ENCODE assay signal across 15 mouse cellular contexts in genomic region chrX:96239644-96240043, GRCm38 (mm10). TPM values are rescaled to one million over a fixed set of nuclear protein-coding genes. Genes with fewer than 3 reads are reported as not detected.
DNase-seq lines count a peak whose midpoint lies in the region; ATAC-seq and TF ChIP-seq lines count a peak whose summit lies in the region.
"Had no signal": no experiment of that assay in that cellular context is flagged by ENCODE, and none has a peak within 500 bp of the region (broad histone marks: within the 10 kb centered on the region; RNA-seq: fewer than 3 reads in every experiment).

No protein-coding gene starts in this region.

- intact Hi-C loops in left cerebral cortex, adult 2 months (cut with DNase I): no loop called here

- no peaks in the 10 kb centered on the region for H3K9me3 ChIP-seq in kidney, embryonic 16.5 days (ENCODE audit: low read length)
- no peaks in the 10 kb centered on the region for H3K9me3 ChIP-seq in forebrain, embryonic 12.5 days
- H3K9me3 ChIP-seq: limb, embryonic 10.5 days; midbrain, embryonic 12.5 days; neural tube, embryonic 13.5 days had no signal

- H3K27me3 ChIP-seq in kidney, adult 2 months (replicated peaks; ENCODE audit: control insufficient read depth, insufficient read depth, low read length): no peaks in the 10 kb centered on the region
- H3K27me3 ChIP-seq in kidney, embryonic 16.5 days (ENCODE audit: insufficient read depth, low read length): peaks cover 3% of the 10 kb centered on the region; the same call in 1 of the 2 replicates
- H3K27me3 ChIP-seq in forebrain, embryonic 12.5 days: no peaks in the 10 kb centered on the region
- H3K27me3 ChIP-seq: midbrain, embryonic 12.5 days; neural tube, embryonic 13.5 days had no signal

- no peak overlapping the region for H3K4me2 ChIP-seq in kidney, embryonic 16.5 days (replicated peaks; ENCODE audit: low read depth, low read length)
- no peak overlapping the region for H3K4me2 ChIP-seq in forebrain, embryonic 12.5 days
- H3K4me2 ChIP-seq: midbrain, embryonic 12.5 days; neural tube, embryonic 13.5 days had no signal

- no peak overlapping the region for H3K9ac ChIP-seq in kidney, embryonic 16.5 days (replicated peaks; ENCODE audit: low read length)
- H3K9ac ChIP-seq in forebrain, embryonic 12.5 days: no peak overlapping the region
- H3K9ac ChIP-seq: midbrain, embryonic 12.5 days; neural tube, embryonic 13.5 days had no signal

- peak; percentile 9 for DNase-seq in kidney, adult 2 months
- peak; percentile 7 for DNase-seq in CD4-positive helper T cell, adult 2 months (ENCODE audit: low read depth, low spot score)
- DNase-seq in adrenal gland, adult 8-10 months: no peak
- DNase-seq in left cerebral cortex, adult 2 months (ENCODE audit: extremely low spot score in 1 of 2, low spot score in 2 of 2): no peak
- DNase-seq: right cerebral cortex, adult 18-20 months had no signal

- no peak overlapping the region for H3K4me3 ChIP-seq in kidney, adult 2 months (ENCODE audit: insufficient read depth, low read depth, low read length)
- H3K4me3 ChIP-seq in kidney, embryonic 16.5 days (ENCODE audit: low read length): no peak overlapping the region
- H3K4me3 ChIP-seq in forebrain, embryonic 12.5 days (replicated peaks): no peak overlapping the region
- H3K4me3 ChIP-seq in left cerebral cortex, adult 2 months: no peak overlapping the region
- H3K4me3 ChIP-seq: limb, embryonic 10.5 days; midbrain, embryonic 12.5 days; neural tube, embryonic 13.5 days had no signal

- no peak for ATAC-seq in kidney, embryonic 16.5 days (ENCODE audit: low FRiP score, low TSS enrichment)
- ATAC-seq in granulocyte monocyte progenitor cell, adult 5-6 weeks (replicated peaks; ENCODE audit: poor library complexity, severe bottlenecking): peak; percentile 74
- ATAC-seq in megakaryocyte progenitor cell, adult 5-6 weeks (replicated peaks; ENCODE audit: poor library complexity): peak; percentile 75
- no peak for ATAC-seq in forebrain, embryonic 12.5 days (ENCODE audit: low FRiP score)

- WGBS in kidney, adult 2 months: 73% methylated on average over 2 of the region's 2 CpGs
- 56% methylated on average over 2 of the region's 2 CpGs for WGBS in kidney, embryonic 16.5 days
- WGBS in forebrain, embryonic 12.5 days: 62% methylated on average over 2 of the region's 2 CpGs

- no peak for TF ChIP-seq CTCF in kidney, adult 2 months (conservative IDR thresholded peaks at IDR 0.05; ENCODE audit: insufficient read depth, insufficient read length, low read depth, low read length)
- no peak for TF ChIP-seq CTCF in left cerebral cortex, adult 2 months (IDR thresholded peaks at IDR 0.05)

- H3K4me1 ChIP-seq in kidney, adult 2 months (ENCODE audit: control insufficient read depth, insufficient read depth, low read length): no peaks in the 10 kb centered on the region
- H3K4me1 ChIP-seq in kidney, embryonic 16.5 days (ENCODE audit: insufficient read depth, low read length): no peaks in the 10 kb centered on the region
- no peaks in the 10 kb centered on the region for H3K4me1 ChIP-seq in forebrain, embryonic 12.5 days
- H3K4me1 ChIP-seq: limb, embryonic 10.5 days; midbrain, embryonic 12.5 days; neural tube, embryonic 13.5 days had no signal

- no peak overlapping the region for H3K27ac ChIP-seq in kidney, adult 2 months (ENCODE audit: insufficient read depth, low read depth, low read length)
- no peak overlapping the region for H3K27ac ChIP-seq in kidney, embryonic 16.5 days (ENCODE audit: low read length)
- no peak overlapping the region for H3K27ac ChIP-seq in forebrain, embryonic 12.5 days
- H3K27ac ChIP-seq in left cerebral cortex, adult 2 months: no peak overlapping the region
- H3K27ac ChIP-seq: limb, embryonic 10.5 days; midbrain, embryonic 12.5 days; neural tube, embryonic 13.5 days; stomach, postnatal 0 days had no signal

- no peak for TF ChIP-seq POLR2A in kidney, adult 2 months (IDR thresholded peaks at IDR 0.05; ENCODE audit: low read depth, low read length)

- H3K36me3 ChIP-seq in kidney, adult 2 months (ENCODE audit: control insufficient read depth, insufficient read depth, low read length): no peaks in the 10 kb centered on the region
- H3K36me3 ChIP-seq in kidney, embryonic 16.5 days (ENCODE audit: insufficient read depth, low read length): no peaks in the 10 kb centered on the region
- no peaks in the 10 kb centered on the region for H3K36me3 ChIP-seq in forebrain, embryonic 12.5 days (replicated peaks)
- H3K36me3 ChIP-seq: limb, embryonic 10.5 days; midbrain, embryonic 12.5 days; neural tube, embryonic 13.5 days had no signal

RNA-seq across cellular contexts. Expression of gene Vsig4, which starts 53.6 kb away (rescaled TPM):
- 0.08 TPM in 1 of 2 replicates, not detected in the other for polyA plus RNA-seq in kidney, adult 2 months (2012; rRNA removed)
- polyA plus RNA-seq in kidney, embryonic 16.5 days (2015; fragmentation: Nextera tagmentation; extraction: Ambion mirVana): not detected in 2 replicates
- not detected in 2 replicates for total RNA-seq in granulocyte monocyte progenitor cell, adult 5-6 weeks (2014; fragmentation: Nextera tagmentation)
- not detected in 2 replicates for total RNA-seq in granulocyte monocyte progenitor cell, adult 5-6 weeks (2017)
- total RNA-seq in megakaryocyte progenitor cell, adult 5-6 weeks (2015): 0.17 TPM in 1 of 2 replicates, not detected in the other
- total RNA-seq in megakaryocyte progenitor cell, adult 5-6 weeks (2017): not detected in 2 replicates
- polyA plus RNA-seq in forebrain, embryonic 12.5 days (2016; fragmentation: Nextera tagmentation; extraction: Ambion mirVana): not detected in 2 replicates
- under 1 TPM; 0.17 to 0.65 (median 0.24) TPM for total RNA-seq in adrenal gland, adult 8-10 months (2022)
- not detected for total RNA-seq in left cerebral cortex, adult 2 months (2021)
- total RNA-seq: layer of hippocampus, adult 18-20 months had no signal
- polyA plus RNA-seq: intestine, embryonic 14.5 days; limb, embryonic 10.5 days; midbrain, embryonic 12.5 days; neural tube, embryonic 13.5 days; stomach, postnatal 0 days had no signal

Comparison
In these comparisons a context has a peak if more than half of its experiments do, and no peak if none do; other contexts are left out.
1. DNase-seq: peak in kidney, adult 2 months (single experiment) and CD4-positive helper T cell, adult 2 months (single experiment); none in adrenal gland, adult 8-10 months (single experiment) and left cerebral cortex, adult 2 months (0 of 2).
2. ATAC-seq: peak in granulocyte monocyte progenitor cell, adult 5-6 weeks (single experiment) and megakaryocyte progenitor cell, adult 5-6 weeks (single experiment); none in kidney, embryonic 16.5 days (single experiment) and forebrain, embryonic 12.5 days (single experiment).